Mouse (Mus musculus): Measurements from ENCODE around the gene Sult2b1. TPM values are rescaled to one million over a fixed set of nuclear protein-coding genes. Genes with fewer than 3 reads are reported as not detected.

Gene Sult2b1
- polyA plus RNA-seq, 1 experiment from 2014 or later = 1.9 TPM

- no peak overlapping the region for H3K4me3 ChIP-seq (ENCODE audit: low read depth, low read length)
- no peak overlapping the region for H3K27ac ChIP-seq (ENCODE audit: low read depth, low read length)
- ATAC-seq (ENCODE audit: low FRiP score) (no peak), DNase-seq (ENCODE audit: low spot score) (no peak)
- H3K36me3 ChIP-seq (ENCODE audit: control insufficient read depth, insufficient read depth, low read length) = peaks cover 11% of the 10 kb centered on the region
- H3K4me2 ChIP-seq (replicated peaks; ENCODE audit: low read depth, low read length) = no peak overlapping the region
- H3K9me3 ChIP-seq (ENCODE audit: control insufficient read depth, low read length) = no peaks in the 10 kb centered on the region
- H3K27me3 ChIP-seq (ENCODE audit: control insufficient read depth, insufficient read depth, low read length) = no peaks in the 10 kb centered on the region
- H3K4me1 ChIP-seq (replicated peaks; ENCODE audit: control insufficient read depth, insufficient read depth, low read length) = peaks cover 6% of the 10 kb centered on the region
- WGBS = 71% methylated on average over 13 of the region's 13 CpGs
- H3K9ac ChIP-seq (ENCODE audit: low read depth, low read length) = no peak overlapping the region
These were observed 62.7 kb downstream of the Sult2b1 start for GRCm38 (mm10) chr7:45721642-45722347.

- Histone ChIP-seq H3K9me3 (ENCODE audit: control insufficient read depth, low read length) (no peaks in the 10 kb centered on the region), H3K4me2 (replicated peaks; ENCODE audit: low read depth, low read length) (no peak overlapping the region), H3K27ac (ENCODE audit: low read depth, low read length) (no peak overlapping the region), H3K36me3 (ENCODE audit: control insufficient read depth, insufficient read depth, low read length) (peaks cover 11% of the 10 kb centered on the region), H3K4me1 (replicated peaks; ENCODE audit: control insufficient read depth, insufficient read depth, low read length) (peaks cover 9% of the 10 kb centered on the region), H3K4me3 (ENCODE audit: low read depth, low read length) (no peak overlapping the region), H3K27me3 (ENCODE audit: control insufficient read depth, insufficient read depth, low read length) (no peaks in the 10 kb centered on the region), H3K9ac (ENCODE audit: low read depth, low read length) (no peak overlapping the region)
- DNase-seq (ENCODE audit: low spot score) (no peak), ATAC-seq (ENCODE audit: low FRiP score) (no peak)
- WGBS = 77% methylated on average over 7 of the region's 7 CpGs
These were observed 63.3 kb downstream of the Sult2b1 start for GRCm38 (mm10) chr7:45721234-45721571.

GRCm38 (mm10) chr7:45720413-45721233 is 63.8 kb downstream of the Sult2b1 start, which contains the start of gene Fam83e:
Gene Fam83e (plus strand): TSS chr7:45721212.
- H3K27ac ChIP-seq (ENCODE audit: low read depth, low read length) = no peak within 1 kb of the TSS
- 85% methylated on average over 14 of the region's 14 CpGs for WGBS
- no peaks in the 10 kb centered on the region for H3K27me3 ChIP-seq (ENCODE audit: control insufficient read depth, insufficient read depth, low read length)
- H3K9ac ChIP-seq (ENCODE audit: low read depth, low read length) = no peak within 1 kb of the TSS
- peaks cover 11% of the 10 kb centered on the region for H3K36me3 ChIP-seq (ENCODE audit: control insufficient read depth, insufficient read depth, low read length)
- H3K4me1 ChIP-seq (replicated peaks; ENCODE audit: control insufficient read depth, insufficient read depth, low read length) = peaks cover 14% of the 10 kb centered on the region
- H3K4me3 ChIP-seq (ENCODE audit: low read depth, low read length) = no peak within 1 kb of the TSS
- ATAC-seq (ENCODE audit: low FRiP score) (no peak), DNase-seq (ENCODE audit: low spot score) (no peak)
- no peak within 1 kb of the TSS for H3K4me2 ChIP-seq (replicated peaks; ENCODE audit: low read depth, low read length)
- no peaks in the 10 kb centered on the region for H3K9me3 ChIP-seq (ENCODE audit: control insufficient read depth, low read length)

GRCm38 (mm10) chr7:45719738-45720412 is 64.6 kb downstream of the Sult2b1 start:
- Histone ChIP-seq H3K9ac (ENCODE audit: low read depth, low read length) (no peak overlapping the region; the same call in 1 of the 2 replicates), H3K9me3 (ENCODE audit: control insufficient read depth, low read length) (no peaks in the 10 kb centered on the region), H3K4me2 (replicated peaks; ENCODE audit: low read depth, low read length) (no peak overlapping the region), H3K4me3 (ENCODE audit: low read depth, low read length) (0 out of 2 replicates have a peak overlapping the region, but pooled peaks have one; percentile 0), H3K4me1 (replicated peaks; ENCODE audit: control insufficient read depth, insufficient read depth, low read length) (peaks cover 17% of the 10 kb centered on the region), H3K27me3 (ENCODE audit: control insufficient read depth, insufficient read depth, low read length) (no peaks in the 10 kb centered on the region), H3K36me3 (ENCODE audit: control insufficient read depth, insufficient read depth, low read length) (peaks cover 11% of the 10 kb centered on the region), H3K27ac (ENCODE audit: low read depth, low read length) (no peak overlapping the region)
- no peak for DNase-seq (ENCODE audit: low spot score)
- WGBS = 91% methylated on average over 15 of the region's 16 CpGs
- ATAC-seq (ENCODE audit: low FRiP score) = no peak

- peak overlapping the region; percentile 95 for H3K9ac ChIP-seq (ENCODE audit: low read depth, low read length)
- H3K4me2 ChIP-seq (replicated peaks; ENCODE audit: low read depth, low read length) = peak overlapping the region; percentile 84
- peaks cover 17% of the 10 kb centered on the region for H3K4me1 ChIP-seq (replicated peaks; ENCODE audit: control insufficient read depth, insufficient read depth, low read length)
- H3K36me3 ChIP-seq (ENCODE audit: control insufficient read depth, insufficient read depth, low read length) = peaks cover 8% of the 10 kb centered on the region
- peak overlapping the region; percentile 93 for H3K4me3 ChIP-seq (ENCODE audit: low read depth, low read length)
- DNase-seq (ENCODE audit: low spot score) (no peak), ATAC-seq (ENCODE audit: low FRiP score) (no peak)
- no peaks in the 10 kb centered on the region for H3K27me3 ChIP-seq (ENCODE audit: control insufficient read depth, insufficient read depth, low read length)
- 90% methylated on average over 10 of the region's 10 CpGs for WGBS
- H3K27ac ChIP-seq (ENCODE audit: low read depth, low read length) = no peak overlapping the region
- no peaks in the 10 kb centered on the region for H3K9me3 ChIP-seq (ENCODE audit: control insufficient read depth, low read length)
These were observed 65.3 kb downstream of the Sult2b1 start for GRCm38 (mm10) chr7:45719180-45719579.

GRCm38 (mm10) chr7:45718331-45718730 is 66.1 kb downstream of the Sult2b1 start:
- ATAC-seq (ENCODE audit: low FRiP score) = no peak
- peaks cover 17% of the 10 kb centered on the region for H3K4me1 ChIP-seq (replicated peaks; ENCODE audit: control insufficient read depth, insufficient read depth, low read length)

GRCm38 (mm10) chr7:45717918-45718297 is 66.6 kb downstream of the Sult2b1 start, which contains the start of gene Sphk2:
Gene Sphk2 (minus strand): TSS chr7:45718002.
- ATAC-seq (ENCODE audit: low FRiP score) = peak; percentile 69
- Histone ChIP-seq H3K36me3 (ENCODE audit: control insufficient read depth, insufficient read depth, low read length) (peaks cover 10% of the 10 kb centered on the region), H3K4me2 (replicated peaks; ENCODE audit: low read depth, low read length) (peak within 1 kb of the TSS; percentile 84), H3K9ac (ENCODE audit: low read depth, low read length) (peak within 1 kb of the TSS; percentile 95), H3K27me3 (ENCODE audit: control insufficient read depth, insufficient read depth, low read length) (no peaks in the 10 kb centered on the region), H3K4me3 (ENCODE audit: low read depth, low read length) (peak within 1 kb of the TSS; percentile 93), H3K4me1 (replicated peaks; ENCODE audit: control insufficient read depth, insufficient read depth, low read length) (peaks cover 17% of the 10 kb centered on the region), H3K27ac (ENCODE audit: low read depth, low read length) (peak within 1 kb of the TSS; percentile 81), H3K9me3 (ENCODE audit: control insufficient read depth, low read length) (no peaks in the 10 kb centered on the region)
- peak; percentile 100 for DNase-seq (ENCODE audit: low spot score)
- WGBS = 0% methylated on average over 39 of the region's 41 CpGs

More at GRCm38 (mm10) chr7:45718331-45718730, 66.1 kb downstream of the Sult2b1 start:
- Histone ChIP-seq H3K27ac (ENCODE audit: low read depth, low read length) (peak overlapping the region; percentile 81), H3K9me3 (ENCODE audit: control insufficient read depth, low read length) (no peaks in the 10 kb centered on the region), H3K36me3 (ENCODE audit: control insufficient read depth, insufficient read depth, low read length) (peaks cover 8% of the 10 kb centered on the region; the same call in 1 of the 2 replicates), H3K4me3 (ENCODE audit: low read depth, low read length) (peak overlapping the region; percentile 93), H3K9ac (ENCODE audit: low read depth, low read length) (peak overlapping the region; percentile 95), H3K4me2 (replicated peaks; ENCODE audit: low read depth, low read length) (peak overlapping the region; percentile 84), H3K27me3 (ENCODE audit: control insufficient read depth, insufficient read depth, low read length) (no peaks in the 10 kb centered on the region)
- WGBS = under 1% methylated on average over 20 of the region's 20 CpGs
- no peak for DNase-seq (ENCODE audit: low spot score)
